Mouse (Mus musculus) ovary, postnatal 10 days (tissue): ENCODE data around the gene Apopt1.

Experiments
- DNase-seq: peaks from one replicate; pipeline ENCODE4 v3.0.0; 2022; ENCODE audit warnings: low spot score

The Apopt1 gene

DNA sequence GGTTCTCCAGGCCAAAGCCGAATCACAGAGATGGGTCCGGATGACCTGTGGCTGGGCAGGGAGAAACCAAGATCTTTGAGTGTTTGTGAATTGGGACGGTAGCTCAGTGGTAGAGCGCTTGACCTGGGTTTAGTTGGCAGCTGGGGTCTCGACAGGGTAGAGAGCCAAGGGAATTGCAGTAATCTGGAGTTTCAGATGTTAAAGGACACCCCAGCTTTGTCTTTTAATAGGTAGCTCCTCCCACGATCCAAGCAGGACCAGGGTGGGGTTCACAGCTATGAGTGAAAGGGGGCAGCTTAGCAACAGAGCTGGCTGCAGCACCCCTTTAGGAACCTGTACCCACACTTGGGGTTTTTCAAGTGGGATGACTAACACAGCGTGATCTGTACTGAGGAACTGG, 34.4 kb downstream of the Apopt1 start:
- no peak for DNase-seq

DNA sequence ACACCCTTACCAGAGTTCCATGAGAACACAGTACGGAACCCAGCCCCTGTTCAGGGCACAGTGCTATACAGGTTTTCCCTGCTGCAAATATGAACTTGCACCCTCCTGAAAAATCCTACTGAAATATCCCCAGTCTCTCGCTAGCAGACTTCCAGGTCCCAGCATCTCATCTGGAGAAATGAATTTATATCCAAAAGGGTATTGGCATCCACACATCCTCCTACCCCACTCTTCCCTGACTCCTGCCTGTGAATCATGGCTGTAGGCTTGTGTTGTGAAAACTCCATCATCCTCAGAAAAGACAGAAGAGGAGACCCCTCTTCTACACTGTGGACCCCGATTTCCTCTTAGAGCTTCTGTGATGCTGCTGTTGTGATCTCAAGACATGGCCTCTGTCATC, 37.7 kb downstream of the Apopt1 start:
- DNase-seq, result no peak

- DNase-seq, result no peak
These were observed 39.4 kb downstream of the Apopt1 start for GRCm38 (mm10) chr12:111752491-111752890.

DNA sequence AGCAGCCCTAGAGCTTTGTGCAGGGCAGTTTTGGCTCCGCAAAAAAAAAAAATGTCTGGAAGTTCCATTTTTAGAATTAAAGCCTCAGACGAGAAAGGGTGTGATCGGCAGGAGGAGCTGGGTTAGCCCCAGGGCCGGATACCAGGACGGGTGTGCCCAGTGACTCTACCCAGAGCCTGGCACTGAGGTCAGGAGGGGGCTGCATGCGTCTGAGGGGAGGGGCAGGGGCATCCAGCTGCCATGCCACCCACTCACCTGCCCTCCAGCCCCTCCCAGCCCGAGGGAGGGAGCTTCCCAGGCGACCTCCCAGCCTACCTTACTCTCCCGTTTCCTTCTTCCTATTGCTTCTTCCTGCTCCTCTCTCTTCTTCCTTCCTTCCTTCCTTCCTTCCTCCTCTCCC, 40.3 kb downstream of the Apopt1 start:
- no peak for DNase-seq

GRCm38 (mm10) chr12:111754710-111755109, 41.6 kb downstream of the Apopt1 start:
- DNase-seq, result no peak

- no peak for DNase-seq
These were observed 42.2 kb downstream of the Apopt1 start for GRCm38 (mm10) chr12:111755231-111755630.

- DNase-seq, result no peak
These were observed 43.1 kb downstream of the Apopt1 start for GRCm38 (mm10) chr12:111756082-111756697.

GRCm38 (mm10) chr12:111756698-111757082, 43.6 kb downstream of the Apopt1 start:
- DNase-seq, result no peak

DNA sequence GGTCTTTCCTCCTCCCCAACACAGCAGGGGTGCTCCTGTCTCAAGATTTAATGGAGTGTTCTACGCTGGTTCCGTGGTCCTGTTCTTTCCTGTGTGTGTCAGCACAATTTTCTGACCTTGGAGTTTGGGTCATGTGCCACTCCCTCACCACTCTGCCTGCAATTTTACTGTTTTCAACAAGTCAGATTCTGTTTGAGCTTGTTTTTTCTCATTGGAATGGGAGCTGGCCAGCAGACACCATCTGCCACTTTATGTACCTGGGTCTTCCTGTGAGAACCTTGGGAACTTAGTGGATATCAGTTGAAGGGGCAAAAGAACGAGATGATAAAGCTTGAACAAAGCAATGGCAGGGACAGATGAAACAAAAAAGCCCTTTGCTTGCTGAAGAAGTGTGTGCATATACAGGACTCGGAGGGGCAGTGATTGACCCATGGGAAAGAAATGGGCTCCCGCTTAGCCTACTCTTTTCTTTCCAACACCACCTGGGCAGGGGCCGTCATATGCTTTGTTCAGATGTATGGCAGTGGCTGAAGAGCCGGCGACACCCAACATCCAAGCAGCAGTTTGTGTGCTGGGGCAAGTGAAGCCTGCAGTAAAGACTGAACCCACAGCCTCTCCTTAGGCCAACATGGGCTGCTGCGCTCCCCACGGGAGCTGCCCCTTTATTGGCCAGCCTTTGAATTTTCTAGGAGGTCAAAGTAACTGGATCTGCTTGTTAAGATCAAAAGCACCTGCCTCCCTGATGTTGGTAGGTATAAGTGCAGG, 44.7 kb downstream of the Apopt1 start:
- no peak for DNase-seq

DNA sequence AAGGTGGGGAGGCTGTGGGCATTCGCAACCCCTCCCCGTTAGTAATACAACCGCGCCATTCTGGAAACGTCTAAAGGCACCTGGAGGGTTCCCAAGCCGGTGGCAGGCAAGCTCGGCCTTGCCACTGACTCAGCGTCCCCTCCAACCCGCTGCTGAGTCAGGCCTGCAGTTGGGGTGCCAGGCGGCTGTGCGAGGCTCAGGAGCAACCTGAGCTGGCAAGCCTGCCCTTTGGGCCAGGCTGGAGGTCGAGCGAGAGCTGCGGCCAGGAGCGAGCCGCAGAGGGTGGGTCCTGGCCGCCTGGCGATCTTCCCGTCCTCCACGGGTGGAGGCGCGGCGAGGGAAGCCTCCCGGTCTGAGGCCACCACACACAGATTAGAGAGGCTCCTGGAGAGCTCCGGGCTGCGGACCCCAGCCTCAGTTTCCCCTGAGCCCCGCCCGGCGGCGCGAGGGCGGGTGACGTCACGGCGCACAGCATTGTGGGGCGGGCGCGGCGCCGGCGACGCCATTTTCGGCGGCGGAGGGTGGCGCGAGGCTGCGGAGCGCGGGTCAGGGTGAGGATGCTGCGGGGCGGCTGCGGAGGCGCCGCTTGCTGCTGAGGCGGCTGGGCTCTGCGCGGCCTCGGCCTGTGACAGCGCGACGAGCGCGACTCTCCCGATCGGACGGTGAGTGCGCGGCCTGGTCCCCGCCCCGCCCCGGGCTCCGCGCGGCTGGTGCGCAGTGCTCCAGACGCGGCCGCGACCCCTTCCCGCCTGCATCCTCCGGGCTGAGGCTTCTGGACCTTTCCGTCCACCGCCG, 45.5 kb downstream of the Apopt1 start, which contains the start of gene Klc1:
TSS of gene Klc1 (plus strand) at position 469 of the 795 bp plus-strand sequence.
- peak; percentile 66 for DNase-seq

DNA sequence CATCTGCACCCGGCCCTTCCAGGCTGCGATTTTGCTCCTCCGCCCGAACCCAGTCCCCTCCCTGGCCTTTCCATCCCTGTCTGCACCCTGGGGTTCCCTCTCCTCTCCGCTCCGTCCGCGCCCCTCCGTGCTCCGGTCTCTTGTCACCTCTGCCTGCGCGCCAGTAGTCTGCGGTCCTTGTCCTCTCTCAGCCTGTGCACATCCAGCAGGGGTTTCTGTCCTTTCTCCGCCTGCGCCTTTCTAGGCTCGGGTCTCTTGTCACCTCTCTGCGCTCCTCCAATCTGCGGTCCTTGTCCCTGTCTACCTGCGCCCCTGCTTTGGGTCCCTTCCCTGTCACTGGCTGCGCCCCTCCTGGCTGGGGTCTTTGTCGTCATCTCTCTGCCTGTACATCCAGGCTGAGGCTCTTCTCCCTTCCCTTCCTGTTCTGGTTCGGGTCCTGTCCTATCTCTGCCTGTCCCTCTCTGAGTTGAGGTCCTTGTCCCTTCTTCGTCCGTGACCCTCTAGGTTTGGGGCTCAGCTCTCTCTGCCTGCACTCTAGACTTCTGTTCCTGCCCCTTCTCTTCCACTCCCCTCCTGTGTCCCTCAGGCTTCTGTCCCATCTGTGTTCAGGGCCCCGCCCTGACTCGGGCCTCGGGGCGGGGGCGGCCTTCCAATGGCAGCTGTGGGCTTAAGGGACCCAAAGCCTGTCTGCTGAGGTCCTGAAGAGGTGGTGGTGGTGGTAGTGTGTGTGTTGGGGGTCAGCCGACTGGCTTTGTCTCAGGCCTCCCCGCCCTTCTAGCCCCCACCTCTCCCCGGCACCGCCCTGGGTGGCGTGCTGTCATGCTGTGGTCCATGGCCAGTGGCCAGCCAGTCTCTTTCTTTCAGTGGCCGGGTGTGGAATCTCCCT, 46.4 kb downstream of the Apopt1 start:
- DNase-seq, result peak; percentile 31

DNA sequence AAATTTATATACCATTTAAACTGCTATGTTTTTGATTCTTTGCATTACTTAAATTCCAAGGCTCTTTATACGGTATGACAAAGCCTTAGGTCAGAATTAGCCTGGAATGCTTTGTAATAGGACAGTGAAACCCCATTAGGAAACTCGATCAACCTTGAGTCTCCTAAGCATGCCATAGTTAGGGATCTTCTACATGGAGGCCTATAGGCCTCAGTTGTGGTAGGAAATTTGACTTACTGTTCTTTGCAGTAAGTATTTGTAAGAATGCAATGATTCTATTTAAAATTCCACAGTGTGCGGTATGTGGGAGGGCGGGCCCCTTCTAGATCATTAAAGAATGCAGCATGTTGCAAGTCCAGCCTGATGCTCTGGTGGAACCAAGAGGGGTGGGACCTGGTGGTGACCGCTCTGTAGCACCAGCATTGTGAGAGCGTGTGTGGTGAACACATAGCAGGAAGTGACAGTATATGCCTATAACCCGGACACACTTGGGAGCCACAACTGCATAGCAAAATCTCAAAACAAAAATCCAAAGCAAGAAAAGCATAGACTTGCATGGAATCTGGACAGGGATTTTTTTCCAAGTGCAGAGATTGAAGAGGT, 47.3 kb downstream of the Apopt1 start:
- DNase-seq, result no peak

DNA sequence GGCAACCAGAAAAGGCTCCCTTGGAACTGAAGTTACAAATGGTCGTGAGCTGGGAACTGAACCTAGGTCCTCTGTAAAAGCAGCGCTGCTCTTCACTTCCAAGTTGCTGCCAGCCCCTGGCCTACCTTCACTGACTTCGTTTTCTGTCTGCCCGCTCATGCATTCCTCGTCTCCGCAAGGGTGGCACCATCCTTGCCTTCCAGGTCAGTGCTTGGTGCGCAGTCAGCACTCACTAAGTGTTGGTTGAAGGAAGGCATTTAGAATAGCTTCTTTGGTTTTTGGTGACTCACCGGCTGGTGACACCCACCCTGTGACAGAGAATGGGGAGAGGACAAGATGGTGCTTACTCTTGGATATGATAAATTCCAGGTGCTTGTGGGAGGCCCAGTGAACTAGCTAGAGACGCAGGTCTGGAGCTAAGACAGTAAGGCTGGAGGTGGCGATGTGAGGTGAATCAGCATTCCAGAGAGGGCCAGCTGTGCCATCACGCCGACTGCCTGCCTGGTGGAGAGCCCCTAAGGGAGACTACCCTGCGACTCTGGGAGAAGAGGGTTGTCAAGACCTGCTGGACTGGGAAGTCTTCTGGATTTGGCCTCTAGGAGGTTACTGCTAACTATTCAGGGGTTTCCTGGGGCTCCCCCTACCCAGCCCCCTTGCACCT, 49.7 kb downstream of the Apopt1 start:
- no peak for DNase-seq

- no peak for DNase-seq
These were observed 53.5 kb downstream of the Apopt1 start for GRCm38 (mm10) chr12:111766313-111767236.

DNA sequence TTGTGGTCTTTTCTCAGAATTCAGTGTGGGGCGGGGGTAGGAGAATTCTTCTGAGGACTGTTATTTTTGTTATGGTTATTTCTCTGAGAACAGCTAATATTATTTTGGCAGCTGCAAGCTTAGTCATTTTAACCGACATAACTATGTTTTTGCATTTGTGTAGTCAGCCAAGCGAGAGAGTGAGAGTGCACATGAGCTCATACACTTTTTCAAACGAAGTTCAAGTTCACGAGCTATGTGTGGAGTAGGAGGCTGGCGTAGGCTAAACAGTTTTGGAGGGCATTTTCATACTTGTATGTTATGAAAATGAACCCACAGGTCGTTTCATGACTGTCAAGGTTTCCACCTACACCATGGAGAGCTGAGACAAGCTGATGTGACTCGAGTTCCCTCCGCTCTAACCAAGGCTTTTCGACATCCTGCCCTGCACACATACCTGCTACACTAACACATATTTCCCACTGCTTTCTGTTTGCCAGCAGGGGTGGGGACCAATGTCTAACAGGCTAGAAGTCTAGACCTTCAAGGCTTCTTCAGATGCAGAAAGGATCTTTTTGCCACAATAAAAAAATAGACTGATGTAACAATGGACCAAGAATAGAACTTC, 55.4 kb downstream of the Apopt1 start:
- no peak for DNase-seq

DNA sequence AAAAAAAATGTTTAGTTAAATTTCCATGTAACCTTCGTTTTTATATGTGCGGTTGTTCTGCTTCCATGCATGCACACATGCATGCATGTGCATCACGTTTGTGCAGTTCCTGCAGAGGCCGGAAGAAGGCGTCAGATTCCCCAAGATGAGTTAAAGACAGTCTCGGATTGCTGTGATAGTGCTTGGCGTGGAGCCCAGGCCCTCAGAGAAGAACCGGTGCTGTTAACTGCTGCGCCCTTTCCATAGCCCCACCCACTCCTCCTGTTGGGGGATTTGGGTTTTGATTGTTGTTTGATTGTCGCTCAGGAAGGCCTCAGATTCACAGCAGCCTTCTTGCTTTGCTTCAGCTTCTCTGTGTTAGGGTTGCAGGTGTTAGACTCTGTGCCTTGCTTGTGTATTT, 56.2 kb downstream of the Apopt1 start:
- DNase-seq, result no peak

DNA sequence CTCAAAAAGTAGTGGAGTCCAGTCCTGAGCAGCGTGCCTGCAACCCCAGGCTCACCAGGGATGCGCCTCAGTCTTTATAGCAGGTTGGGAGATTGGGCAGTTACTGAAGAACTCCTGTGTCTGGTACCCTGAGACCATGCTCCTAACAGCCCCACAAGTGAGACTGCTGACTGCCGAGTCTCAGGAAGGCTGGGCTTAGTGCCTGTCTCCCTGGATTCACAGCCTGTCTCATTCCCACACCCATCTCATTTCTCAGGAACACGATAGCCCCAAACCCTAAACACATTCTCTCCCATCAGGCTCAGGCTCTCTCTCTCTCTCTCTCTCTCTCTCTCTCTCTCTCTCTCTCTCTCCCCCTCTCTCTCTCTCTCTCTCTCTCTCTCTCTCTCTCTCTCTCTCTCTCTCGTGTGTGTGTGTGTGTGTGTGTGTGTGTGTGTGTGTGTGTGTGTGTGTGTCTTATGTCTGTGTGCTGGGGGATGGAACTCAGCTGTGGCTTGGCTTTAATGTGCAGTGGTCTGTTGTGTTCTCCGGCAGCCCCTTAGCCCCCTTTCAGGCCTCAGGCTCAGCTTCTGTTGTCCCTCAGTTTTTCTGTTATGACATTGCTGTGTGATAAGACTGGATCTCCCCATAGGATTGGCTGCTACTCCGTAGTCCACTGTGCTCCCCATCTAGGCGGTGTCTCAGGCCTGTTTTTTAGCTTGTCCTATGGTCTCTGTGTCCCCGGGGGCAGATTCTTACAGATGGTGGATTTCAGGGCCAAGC, 56.9 kb downstream of the Apopt1 start:
- no peak for DNase-seq

- no peak for DNase-seq
These were observed 57.6 kb downstream of the Apopt1 start for GRCm38 (mm10) chr12:111770651-111771050.

GRCm38 (mm10) chr12:111774156-111774555, 61.1 kb downstream of the Apopt1 start:
- no peak for DNase-seq
